Mouse (Mus musculus) ES-E14 (cell line): ENCODE measurements at regions not wholly inside any gene's neighbourhood (a gene's known extent, or its start where the extent isn't known, plus 50 kb on each side); places are given as distances from the start of the nearest gene placed in this dataset.

Experiments
- DNase-seq: peaks from one replicate; pipeline ENCODE4 v3.0.0-alpha.2; 2013; ENCODE audit warnings: low read depth, low spot score
- H3K27ac ChIP-seq: 2 replicates; pipeline ENCODE4 v1.5.1; 2012; ENCODE audit warnings: low read depth, mild to moderate bottlenecking, low read length, moderate library complexity, mixed read lengths; ENCODE audit not compliant: poor library complexity, insufficient read depth, severe bottlenecking
- H3K36me3 ChIP-seq: 2 replicates; pipeline ENCODE4 v1.6.1; 2012; ENCODE audit warnings: mild to moderate bottlenecking, low read length, moderate library complexity, mixed read lengths; ENCODE audit not compliant: control insufficient read depth, poor library complexity, insufficient read depth, severe bottlenecking
- H3K4me1 ChIP-seq, 2 experiments: fragments of 150-350 bp in 1 of 2; sonication (generic) in 1 of 2; 2 replicates each; pipeline ENCODE4 v1.6.1; 2012; ENCODE audit warnings: low read length in 2 of 2, mild to moderate bottlenecking in 1 of 2, mixed read lengths in 1 of 2; ENCODE audit not compliant: control insufficient read depth in 2 of 2, insufficient read depth in 2 of 2, poor library complexity in 1 of 2
- H3K4me3 ChIP-seq, 2 experiments: fragments of 150-350 bp in 1 of 2; sonication (generic) in 1 of 2; 2 replicates each; pipeline ENCODE4 v1.5.1; 2012; ENCODE audit warnings: low read length in 2 of 2, low read depth in 1 of 2, mild to moderate bottlenecking in 1 of 2, mixed read lengths in 1 of 2; ENCODE audit not compliant: insufficient read depth in 1 of 2, poor library complexity in 1 of 2, severe bottlenecking in 1 of 2
- H3K9ac ChIP-seq: 2 replicates; pipeline ENCODE4 v1.6.1; 2012; ENCODE audit warnings: low read depth, mild to moderate bottlenecking, low read length, mixed read lengths; ENCODE audit not compliant: poor library complexity, insufficient read depth, severe bottlenecking
- H3K9me3 ChIP-seq: fragments of 150-350 bp; sonication (generic); 2 replicates; pipeline ENCODE4 v1.6.1; 2012; ENCODE audit warnings: low read depth, mild to moderate bottlenecking, low read length; ENCODE audit not compliant: control insufficient read depth, insufficient read depth
- CHD2 ChIP-seq: IDR thresholded peaks from 2 replicates; pipeline ENCODE4 v1.6.1; 2014; ENCODE audit warnings: mild to moderate bottlenecking, low read depth, low read length, inconsistent platforms
- HCFC1 ChIP-seq: IDR thresholded peaks from 2 replicates; pipeline ENCODE4 v1.6.1; 2012; ENCODE audit warnings: low read length, inconsistent platforms, borderline replicate concordance; ENCODE audit not compliant: insufficient read depth
- MAFK ChIP-seq: IDR thresholded peaks from 2 replicates; pipeline ENCODE4 v1.6.1; 2014; ENCODE audit warnings: mild to moderate bottlenecking, low read depth, low read length, inconsistent platforms; ENCODE audit not compliant: insufficient read depth
- ZC3H11A ChIP-seq: IDR thresholded peaks from 2 replicates; pipeline ENCODE4 v1.6.1; 2012; ENCODE audit warnings: low read depth, mild to moderate bottlenecking, inconsistent platforms, low read length, borderline replicate concordance
- ZNF384 ChIP-seq: IDR thresholded peaks from 2 replicates; pipeline ENCODE4 v1.6.1; 2012; ENCODE audit warnings: low read depth, low read length, inconsistent platforms
- in situ Hi-C, 2 experiments: fragments of 600-800 bp; cut with MboI; formaldehyde crosslinking; loops; one replicate each; pipeline ENCODE4 v1.15.1; 2025; ENCODE audit warnings: low sequenced_read_pairs in 2 of 2, inconsistent platforms in 1 of 2; ENCODE audit not compliant: unreplicated experiment in 2 of 2

GRCm38 (mm10) chr15:40361849-40362533 lies 227.8 kb downstream of the 9330182O14Rik start:
- Histone ChIP-seq H3K9me3 (no peaks in the 10 kb centered on the region), H3K9ac (no peak overlapping the region), H3K27ac (no peak overlapping the region), H3K4me1 (no peaks in the 10 kb centered on the region), H3K4me3 (no peak overlapping the region), H3K36me3 (no peaks in the 10 kb centered on the region)
- DNase-seq = no peak
- in situ Hi-C loops = no loop called here
- TF ChIP-seq HCFC1 = no peak
- TF ChIP-seq ZC3H11A = no peak
- no peak for TF ChIP-seq CHD2
- no peak for TF ChIP-seq ZNF384
- TF ChIP-seq MAFK = no peak

GRCm38 (mm10) chr15:40364221-40364621 lies 230.1 kb downstream of the 9330182O14Rik start:
- no peak for DNase-seq
- TF ChIP-seq MAFK = no peak
- no peak for TF ChIP-seq HCFC1
- TF ChIP-seq ZNF384 = no peak
- no peak for TF ChIP-seq CHD2
- no peak for TF ChIP-seq ZC3H11A
- Histone ChIP-seq H3K9ac (no peak overlapping the region), H3K4me1 (no peaks in the 10 kb centered on the region), H3K36me3 (no peaks in the 10 kb centered on the region), H3K9me3 (no peaks in the 10 kb centered on the region), H3K4me3 (no peak overlapping the region), H3K27ac (no peak overlapping the region)
- in situ Hi-C loops = no loop called here

GRCm38 (mm10) chr15:40365613-40366012 lies 231.4 kb downstream of the 9330182O14Rik start:
- in situ Hi-C loops = no loop called here
- no peak overlapping the region for H3K27ac ChIP-seq
- H3K9me3 ChIP-seq = no peaks in the 10 kb centered on the region
- no peak for DNase-seq
- no peak overlapping the region for H3K4me3 ChIP-seq
- no peak overlapping the region for H3K9ac ChIP-seq
- H3K36me3 ChIP-seq = no peaks in the 10 kb centered on the region
- no peak for TF ChIP-seq HCFC1
- TF ChIP-seq ZC3H11A = no peak
- H3K4me1 ChIP-seq = no peaks in the 10 kb centered on the region

DNA sequence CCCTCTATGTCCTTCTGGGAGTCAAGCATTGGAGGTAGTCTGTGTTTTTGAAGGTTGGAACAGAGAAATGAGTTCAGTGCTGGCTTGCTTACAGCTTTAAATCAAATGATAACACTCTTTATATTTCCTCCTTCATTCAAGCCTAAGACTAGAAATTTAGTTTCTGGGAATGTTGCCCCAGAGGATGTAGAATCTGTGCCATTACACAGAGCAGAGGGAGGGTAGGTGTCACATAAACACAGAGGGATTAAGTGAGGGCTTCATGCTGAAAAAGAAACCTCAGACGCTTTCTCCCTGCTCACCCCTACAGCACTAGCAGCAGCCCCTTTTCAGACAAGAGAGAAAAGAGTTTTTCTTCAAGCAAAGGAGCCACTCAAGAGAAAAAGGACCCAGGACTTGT lies 232.9 kb downstream of the 9330182O14Rik start:
- Histone ChIP-seq H3K9me3 (no peaks in the 10 kb centered on the region), H3K36me3 (no peaks in the 10 kb centered on the region), H3K9ac (no peak overlapping the region), H3K4me3 (no peak overlapping the region), H3K4me1 (no peaks in the 10 kb centered on the region), H3K27ac (no peak overlapping the region)
- DNase-seq = no peak
- TF ChIP-seq HCFC1 (no peak), ZC3H11A (no peak), ZNF384 (no peak), MAFK (no peak), CHD2 (no peak)
- in situ Hi-C loops = no loop called here

- no peak overlapping the region for H3K27ac ChIP-seq
- no peak overlapping the region for H3K4me3 ChIP-seq
- no peaks in the 10 kb centered on the region for H3K4me1 ChIP-seq
- no peaks in the 10 kb centered on the region for H3K9me3 ChIP-seq
- no peak for DNase-seq
- TF ChIP-seq ZC3H11A (no peak), HCFC1 (no peak), MAFK (no peak), CHD2 (no peak)
- H3K9ac ChIP-seq = no peak overlapping the region
- in situ Hi-C loops = no loop called here
- no peaks in the 10 kb centered on the region for H3K36me3 ChIP-seq
Observed at GRCm38 (mm10) chr15:40368746-40369145, 234.6 kb downstream of the 9330182O14Rik start.
